Comparison of ENCODE assay signal across 18 mouse cellular contexts in genomic region chr7:88230121-88230520, GRCm38 (mm10).
"Had no signal": no experiment of that assay in that cellular context is flagged by ENCODE, and none has a peak within 500 bp of the region (broad histone marks: within the 10 kb centered on the region; RNA-seq: fewer than 3 reads in every experiment).

No protein-coding gene starts in this region.

- ATAC-seq: liver, postnatal 0 days; lung, postnatal 0 days; midbrain, embryonic 13.5 days; midbrain, embryonic 15.5 days had no signal

- H3K27me3 ChIP-seq: liver, embryonic 13.5 days; liver, embryonic 15.5 days; lung, embryonic 15.5 days; megakaryocyte, embryonic 14.5 days; midbrain, embryonic 13.5 days; midbrain, embryonic 15.5 days; neural tube, embryonic 13.5 days; neural tube, embryonic 15.5 days had no signal

- H3K4me1 ChIP-seq: liver, embryonic 13.5 days; liver, embryonic 15.5 days; lung, embryonic 15.5 days; megakaryocyte, embryonic 14.5 days; midbrain, embryonic 13.5 days; midbrain, embryonic 15.5 days; neural tube, embryonic 13.5 days; neural tube, embryonic 15.5 days had no signal

- H3K27ac ChIP-seq: liver, embryonic 13.5 days; liver, embryonic 15.5 days; lung, embryonic 15.5 days; midbrain, embryonic 13.5 days; midbrain, embryonic 15.5 days; neural tube, embryonic 13.5 days; neural tube, embryonic 15.5 days had no signal

- DNase-seq: liver, embryonic 13.5 days; liver, postnatal 0 days; lung, adult 2 months; lung, postnatal 14 days; lung, postnatal 36 days; right cerebral cortex, postnatal 14 days; thymus, adult 18-20 months; thymus, postnatal 14 days; thymus, postnatal 4 days had no signal

- H3K4me3 ChIP-seq: liver, embryonic 13.5 days; liver, embryonic 15.5 days; lung, embryonic 15.5 days; megakaryocyte, embryonic 14.5 days; midbrain, embryonic 13.5 days; midbrain, embryonic 15.5 days; myocyte; neural tube, embryonic 13.5 days; neural tube, embryonic 15.5 days had no signal

- H3K36me3 ChIP-seq: liver, embryonic 13.5 days; liver, embryonic 15.5 days; lung, embryonic 15.5 days; midbrain, embryonic 13.5 days; midbrain, embryonic 15.5 days; neural tube, embryonic 13.5 days; neural tube, embryonic 15.5 days had no signal
